Mouse (Mus musculus) liver, adult 2 months (tissue): ENCODE data around the gene Galnt16.

Source experiments
- CTCF ChIP-seq: fragments of 200-500 bp; IDR thresholded peaks from 2 replicates; pipeline ENCODE4 v1.5.1; 2011; ENCODE audit warnings: low read depth, low read length, control low read depth
- POLR2A ChIP-seq: fragments of 200-500 bp; IDR thresholded peaks from 2 replicates; pipeline ENCODE4 v1.6.1; 2011; ENCODE audit warnings: low read length, control low read depth; ENCODE audit not compliant: insufficient read depth; ENCODE audit errors: extremely low read depth

- TF ChIP-seq POLR2A, result no peak
- peak; percentile 76 for TF ChIP-seq CTCF
Measured at GRCm38 (mm10) chr12:80673170-80673569, 155.1 kb downstream of the Galnt16 start.
